Mouse (Mus musculus) hindbrain, embryonic 16.5 days (tissue): ENCODE results near the gene Ss18l1. TPM values are rescaled to one million over a fixed set of nuclear protein-coding genes. Genes with fewer than 3 reads are reported as not detected.

Experiments
- ATAC-seq: fragments of 200-750 bp; cut with Nextera tagmentation; 2 replicates; pipeline ENCODE4 v1.8.0; 2017; ENCODE audit warnings: moderate TSS enrichment, moderate library complexity
- H3K27ac ChIP-seq: fragments of 300-500 bp; sonication (generic); 2 replicates; pipeline ENCODE4 v1.5.1; 2014; ENCODE audit warnings: low read depth, mild to moderate bottlenecking, control low read depth, low read length, moderate library complexity
- H3K27me3 ChIP-seq: fragments of 300-500 bp; sonication (generic); replicated peaks from 2 replicates; pipeline ENCODE4 v1.6.1; 2014; ENCODE audit warnings: low read length; ENCODE audit not compliant: control insufficient read depth, insufficient read depth
- H3K36me3 ChIP-seq: fragments of 300-500 bp; sonication (generic); 2 replicates; pipeline ENCODE4 v1.6.1; 2014; ENCODE audit warnings: mild to moderate bottlenecking, low read length, moderate library complexity, mixed read lengths; ENCODE audit not compliant: control insufficient read depth, insufficient read depth
- H3K4me1 ChIP-seq: fragments of 300-500 bp; sonication (generic); 2 replicates; pipeline ENCODE4 v1.6.1; 2014; ENCODE audit warnings: low read depth, low read length; ENCODE audit not compliant: control insufficient read depth, insufficient read depth
- H3K4me2 ChIP-seq: fragments of 300-500 bp; sonication (generic); 2 replicates; pipeline ENCODE4 v1.6.1; 2014; ENCODE audit warnings: mild to moderate bottlenecking, low read length, control low read depth, moderate library complexity
- H3K4me3 ChIP-seq: fragments of 300-500 bp; sonication (generic); 2 replicates; pipeline ENCODE4 v1.5.1; 2014; ENCODE audit warnings: mild to moderate bottlenecking, low read length, control low read depth, moderate library complexity
- H3K9ac ChIP-seq: fragments of 300-500 bp; sonication (generic); 2 replicates; pipeline ENCODE4 v1.6.1; 2014; ENCODE audit warnings: low read depth, mild to moderate bottlenecking, control low read depth, low read length, moderate library complexity
- H3K9me3 ChIP-seq: fragments of 300-500 bp; sonication (generic); 2 replicates; pipeline ENCODE4 v1.6.1; 2014; ENCODE audit warnings: mild to moderate bottlenecking, low read length, moderate library complexity; ENCODE audit not compliant: control insufficient read depth
- WGBS: fragments of 180-500 bp; shearing (Covaris S2); extraction: QIAGEN DNeasy Blood & Tissue Kit; methylation state at CpG from one replicate; pipeline ENCODE4 v1.1.7; 2014; 5-methylcytosine and 5-hydroxymethylcytosine counted together
- polyA plus RNA-seq: library from polyadenylated mRNA; unstranded; fragments of >200 nt; fragmentation: Nextera tagmentation; extraction: Ambion mirVana; gene quantifications from 2 replicates; pipeline ENCODE4 v1.2.1, GENCODE M21; 2015

Ss18l1 gene
- polyA plus RNA-seq, 1 experiment from 2014 or later = 53.0 TPM

DNA sequence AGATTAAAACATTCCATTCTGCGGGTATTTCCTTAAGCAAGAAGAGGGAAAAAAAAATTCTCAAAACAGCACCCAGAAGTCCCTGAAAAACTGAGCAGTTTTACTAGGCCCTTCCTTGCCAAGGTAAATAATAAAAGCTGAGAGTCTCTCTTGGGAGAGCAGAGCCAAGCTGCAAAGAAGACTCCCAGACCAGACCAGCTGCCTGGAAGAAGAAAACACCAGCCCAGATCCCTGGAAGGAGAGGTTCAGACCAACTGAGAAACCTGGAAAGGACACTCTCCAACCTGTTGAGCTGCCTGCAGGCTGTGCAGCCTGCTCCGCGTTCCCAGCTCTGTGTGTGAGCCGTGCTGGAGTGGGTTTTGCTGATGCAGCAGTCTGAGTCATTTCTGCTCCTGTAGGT lies 24.7 kb upstream of the Ss18l1 start:
- H3K4me2 ChIP-seq = no peak overlapping the region
- peaks cover 4% of the 10 kb centered on the region for H3K27me3 ChIP-seq
- H3K9me3 ChIP-seq = no peaks in the 10 kb centered on the region
- ATAC-seq = no peak
- no peak overlapping the region for H3K27ac ChIP-seq
- H3K36me3 ChIP-seq = no peaks in the 10 kb centered on the region
- WGBS = 66% methylated on average over 4 of the region's 4 CpGs
- H3K4me1 ChIP-seq = peaks cover 2% of the 10 kb centered on the region
- H3K4me3 ChIP-seq = no peak overlapping the region
- H3K9ac ChIP-seq = no peak overlapping the region

DNA sequence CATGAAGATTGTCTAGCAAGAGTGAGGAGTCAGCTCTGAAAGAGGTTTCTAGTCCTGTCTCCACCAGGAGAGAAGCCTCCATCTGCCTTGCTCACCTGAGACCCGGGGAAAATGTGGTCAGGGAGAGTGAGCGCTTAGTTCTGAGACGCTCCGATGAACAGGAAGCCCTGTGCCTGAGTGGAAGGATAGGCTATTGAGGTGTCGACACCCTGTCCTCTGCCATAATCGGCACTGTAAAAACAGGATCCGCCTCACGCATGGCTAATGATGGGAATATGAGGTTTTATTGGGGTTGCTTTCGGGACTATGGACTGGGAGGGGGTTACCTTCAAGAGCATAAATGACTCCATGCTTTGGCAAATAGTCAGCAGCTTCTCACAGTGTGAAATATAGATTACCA lies 23.7 kb upstream of the Ss18l1 start:
- no peak for ATAC-seq
- 79% methylated on average over 9 of the region's 9 CpGs for WGBS

DNA sequence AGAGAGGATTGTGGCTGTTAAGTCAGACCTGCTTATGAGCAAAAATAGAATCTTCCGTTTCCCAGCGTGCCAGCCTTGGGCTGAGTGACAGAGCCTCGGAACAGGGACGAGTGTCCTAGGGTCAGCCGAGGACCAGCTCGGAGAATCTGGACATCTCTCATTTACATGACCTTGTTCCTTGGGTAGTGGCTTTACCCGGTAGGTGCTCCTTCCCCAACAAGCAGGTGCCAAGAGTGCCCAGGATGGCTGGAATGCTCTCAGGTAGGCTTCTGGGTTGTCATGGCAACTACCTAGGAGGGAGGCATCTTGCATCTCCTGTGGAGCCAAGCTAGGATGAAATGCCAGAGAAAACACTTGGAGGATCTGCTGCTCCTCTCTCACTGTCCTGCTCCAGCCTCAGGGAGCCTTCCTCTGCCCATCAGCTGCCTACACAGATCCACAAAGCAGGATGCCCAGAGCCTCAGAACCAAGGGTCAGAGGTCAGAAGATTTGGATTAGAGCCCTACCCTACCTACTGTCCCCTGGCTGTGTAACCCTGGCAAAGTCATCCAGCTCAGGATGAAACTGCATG lies 22.1 kb upstream of the Ss18l1 start:
- Histone ChIP-seq H3K4me1 (peaks cover 5% of the 10 kb centered on the region), H3K36me3 (no peaks in the 10 kb centered on the region), H3K9me3 (no peaks in the 10 kb centered on the region), H3K27ac (no peak overlapping the region), H3K9ac (no peak overlapping the region), H3K4me3 (no peak overlapping the region), H3K4me2 (no peak overlapping the region), H3K27me3 (peaks cover 4% of the 10 kb centered on the region)
- no peak for ATAC-seq
- 74% methylated on average over 7 of the region's 7 CpGs for WGBS

More for the DNA sequence above, 23.7 kb upstream of the Ss18l1 start:
- Histone ChIP-seq H3K27me3 (peaks cover 4% of the 10 kb centered on the region), H3K36me3 (no peaks in the 10 kb centered on the region), H3K4me3 (no peak overlapping the region), H3K27ac (no peak overlapping the region), H3K4me2 (no peak overlapping the region), H3K9me3 (no peaks in the 10 kb centered on the region), H3K9ac (no peak overlapping the region), H3K4me1 (peaks cover 2% of the 10 kb centered on the region)

DNA sequence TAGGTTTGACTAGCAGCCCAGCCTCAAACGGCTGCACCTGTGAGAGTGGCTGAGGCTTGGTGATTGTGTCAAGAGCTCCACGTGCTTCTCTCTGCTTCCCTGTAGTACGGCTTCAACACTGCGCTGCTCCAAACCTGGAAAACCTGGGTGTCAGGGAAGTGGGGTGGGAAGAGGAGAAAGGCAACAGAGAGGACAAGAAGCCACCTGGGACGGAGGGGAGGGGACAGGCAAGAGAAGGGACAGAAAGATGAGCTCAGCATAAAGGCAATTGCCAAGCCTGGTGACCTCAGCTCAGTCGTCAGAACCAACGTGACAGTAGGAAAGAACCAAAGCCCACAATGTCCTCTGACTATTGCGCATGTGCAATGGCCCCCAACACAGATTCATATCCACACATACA lies 21.4 kb upstream of the Ss18l1 start:
- Histone ChIP-seq H3K27ac (no peak overlapping the region), H3K4me3 (no peak overlapping the region), H3K27me3 (peaks cover 4% of the 10 kb centered on the region), H3K9me3 (no peaks in the 10 kb centered on the region), H3K36me3 (no peaks in the 10 kb centered on the region), H3K9ac (no peak overlapping the region), H3K4me1 (peaks cover 6% of the 10 kb centered on the region), H3K4me2 (no peak overlapping the region)
- no peak for ATAC-seq
- WGBS = 86% methylated on average over 8 of the region's 8 CpGs

DNA sequence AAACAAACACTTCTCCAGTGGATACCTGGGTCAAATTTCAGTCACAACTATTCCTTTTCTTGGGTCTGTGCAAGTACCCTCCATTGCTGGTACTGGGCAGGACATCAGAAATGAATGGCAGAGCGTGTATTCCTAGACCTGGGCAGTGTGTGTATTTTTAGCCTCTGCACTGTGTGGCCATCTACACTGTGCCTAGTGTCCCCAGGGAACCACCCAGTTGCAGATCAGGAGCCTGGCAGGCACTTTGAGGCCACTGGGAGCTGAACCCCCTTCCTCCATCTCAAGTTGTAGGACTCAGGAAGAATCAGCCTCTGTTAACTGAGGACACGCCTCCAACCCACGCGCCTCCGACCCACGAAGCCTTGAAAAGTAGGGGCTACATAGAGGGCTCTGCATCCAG lies 19.6 kb upstream of the Ss18l1 start:
- H3K27me3 ChIP-seq = peaks cover 4% of the 10 kb centered on the region
- peaks cover 25% of the 10 kb centered on the region for H3K4me1 ChIP-seq
- H3K4me2 ChIP-seq = no peak overlapping the region
- H3K36me3 ChIP-seq = no peaks in the 10 kb centered on the region
- 61% methylated on average over 6 of the region's 6 CpGs for WGBS
- H3K9me3 ChIP-seq = no peaks in the 10 kb centered on the region
- no peak overlapping the region for H3K4me3 ChIP-seq
- no peak overlapping the region for H3K9ac ChIP-seq
- ATAC-seq = no peak
- H3K27ac ChIP-seq = no peak overlapping the region

DNA sequence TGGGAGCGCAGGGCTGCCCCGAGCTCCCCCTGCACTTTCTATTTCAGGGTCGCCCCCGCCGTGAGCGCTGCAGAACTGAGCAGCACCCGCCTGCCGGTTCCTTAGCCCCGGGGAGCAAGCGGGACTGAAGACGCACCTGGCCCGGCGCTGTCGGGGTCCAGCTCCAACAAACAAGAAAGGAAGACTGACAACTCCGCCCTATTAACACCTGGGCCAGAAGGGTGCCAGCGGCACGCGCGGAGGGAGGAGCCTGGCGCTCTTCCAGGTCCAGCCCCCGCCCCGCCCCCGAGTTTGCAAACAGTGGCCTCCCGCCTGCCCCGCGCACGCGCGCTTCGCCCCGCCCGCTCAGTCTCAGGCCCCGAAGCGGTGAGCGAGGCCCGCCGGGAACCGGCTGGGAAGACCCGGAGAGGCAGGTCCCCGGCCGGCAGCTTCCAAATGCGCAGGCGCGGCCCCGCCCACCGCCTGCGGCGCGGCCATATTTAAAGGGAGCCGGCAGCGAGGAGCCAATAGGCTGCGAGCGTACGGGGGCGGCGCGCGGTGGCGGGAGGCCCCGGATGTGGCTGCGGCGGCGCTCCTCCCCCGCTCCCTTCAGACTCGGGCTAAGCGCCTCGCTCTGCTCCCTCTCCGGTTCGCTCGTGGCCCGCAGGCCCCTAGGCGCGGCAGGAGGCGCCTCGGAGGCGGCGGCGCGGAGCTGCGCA lies 17.8 kb upstream of the Ss18l1 start, which contains the start of gene Lsm14b:
Gene Lsm14b, plus strand, starts transcription at position 587 of the 698 bp plus-strand sequence.
- peak within 1 kb of the TSS; percentile 91 for H3K4me3 ChIP-seq
- peak within 1 kb of the TSS; percentile 92 for H3K4me2 ChIP-seq
- H3K9ac ChIP-seq = peak within 1 kb of the TSS; percentile 95
- WGBS = 0% methylated on average over 49 of the region's 80 CpGs
- 0 out of 2 replicates have a peak, but pooled peaks cover 2% of the 10 kb centered on the region for H3K36me3 ChIP-seq
- H3K4me1 ChIP-seq = peaks cover 37% of the 10 kb centered on the region
- ATAC-seq = peak; percentile 95
- H3K27ac ChIP-seq = peak within 1 kb of the TSS; percentile 95
- peaks cover 4% of the 10 kb centered on the region for H3K27me3 ChIP-seq
- H3K9me3 ChIP-seq = no peaks in the 10 kb centered on the region

DNA sequence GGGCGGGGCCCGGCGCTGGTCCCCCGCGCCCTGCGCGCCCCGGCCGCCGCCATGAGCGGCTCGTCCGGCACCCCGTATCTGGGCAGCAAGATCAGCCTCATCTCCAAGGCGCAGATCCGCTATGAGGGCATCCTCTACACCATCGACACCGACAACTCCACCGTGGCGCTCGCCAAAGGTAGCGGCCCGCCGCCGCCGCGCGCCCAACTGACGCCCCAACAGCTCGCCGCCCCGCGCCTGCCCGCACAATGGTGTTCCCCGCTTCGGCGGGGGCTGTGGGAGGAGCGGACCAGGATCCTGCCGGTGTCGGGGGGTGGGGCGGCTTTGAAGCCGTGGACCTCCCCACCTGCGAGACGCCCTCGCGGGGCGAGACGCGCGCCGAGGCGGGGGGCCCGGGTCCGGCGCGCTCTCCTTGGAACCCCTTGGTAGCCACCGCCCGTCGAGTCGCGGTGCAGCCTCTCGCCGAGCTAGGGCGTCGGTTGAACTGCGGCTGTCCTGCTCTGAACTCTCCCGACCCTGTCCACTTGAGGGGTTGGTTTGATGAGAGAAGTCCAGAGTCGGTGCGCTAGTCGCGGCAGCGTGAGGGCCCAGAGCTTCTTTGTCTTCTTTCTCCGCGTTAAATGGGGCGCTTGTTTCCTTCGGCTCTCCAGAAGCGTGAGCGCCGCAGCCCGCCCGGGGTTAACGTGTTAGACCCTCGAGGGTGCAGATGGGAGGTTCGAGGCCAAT lies 17.0 kb upstream of the Ss18l1 start:
- Histone ChIP-seq H3K9me3 (no peaks in the 10 kb centered on the region), H3K27me3 (peaks cover 4% of the 10 kb centered on the region), H3K4me3 (peak overlapping the region; percentile 91), H3K4me1 (peaks cover 35% of the 10 kb centered on the region), H3K36me3 (peaks cover 3% of the 10 kb centered on the region; the same call in 1 of the 2 replicates), H3K27ac (peak overlapping the region; percentile 95), H3K9ac (peak overlapping the region; percentile 95), H3K4me2 (peak overlapping the region; percentile 76)
- under 1% methylated on average over 76 of the region's 84 CpGs for WGBS
- peak; percentile 62 for ATAC-seq

DNA sequence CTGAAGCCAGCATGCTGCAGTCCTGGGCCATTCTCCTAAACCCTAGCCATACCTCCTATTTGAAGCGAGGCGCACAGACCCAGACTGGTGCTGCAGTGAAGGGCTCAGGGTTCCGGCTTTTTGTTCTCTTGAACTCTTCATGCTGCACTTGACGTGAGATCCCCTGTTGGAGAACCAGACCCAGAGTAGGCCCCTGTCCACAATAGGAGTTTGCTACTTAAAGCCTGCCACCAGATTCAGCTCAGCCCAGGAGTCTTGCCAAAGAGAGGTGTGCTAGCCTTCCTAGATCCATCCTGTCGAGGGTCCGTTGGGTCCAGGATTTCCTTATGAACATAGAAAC lies 16.5 kb upstream of the Ss18l1 start:
- no peak for ATAC-seq
- H3K36me3 ChIP-seq = peaks cover 9% of the 10 kb centered on the region; the same call in 1 of the 2 replicates
- no peaks in the 10 kb centered on the region for H3K9me3 ChIP-seq
- under 1% methylated on average over 6 of the region's 6 CpGs for WGBS
- H3K4me3 ChIP-seq = peak overlapping the region; percentile 91
- H3K27ac ChIP-seq = peak overlapping the region; percentile 95
- H3K4me1 ChIP-seq = peaks cover 35% of the 10 kb centered on the region
- peaks cover 4% of the 10 kb centered on the region for H3K27me3 ChIP-seq
- H3K9ac ChIP-seq = peak overlapping the region; percentile 95
- H3K4me2 ChIP-seq = peak overlapping the region; percentile 76

DNA sequence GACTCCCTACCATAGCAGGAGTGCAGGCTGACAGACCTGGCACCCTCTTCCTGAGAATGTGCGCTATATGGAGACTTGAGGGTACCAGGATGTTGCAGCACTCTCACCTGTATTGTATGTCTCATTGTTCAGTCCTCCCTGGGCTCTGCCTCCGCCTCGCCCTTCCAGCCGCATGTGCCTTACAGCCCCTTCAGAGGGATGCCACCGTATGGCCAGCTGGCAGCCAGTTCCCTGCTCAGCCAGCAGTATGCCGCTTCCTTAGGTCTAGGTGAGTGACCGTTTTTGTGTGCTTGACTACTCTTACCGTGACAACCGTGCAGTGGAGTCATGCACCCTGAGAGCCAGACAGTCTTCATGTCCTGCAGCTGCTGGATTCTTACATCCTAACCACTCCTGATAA lies 14.5 kb upstream of the Ss18l1 start:
- Histone ChIP-seq H3K36me3 (peaks cover 23% of the 10 kb centered on the region), H3K27ac (no peak overlapping the region), H3K4me1 (peaks cover 35% of the 10 kb centered on the region), H3K4me3 (peak overlapping the region; percentile 91), H3K9me3 (no peaks in the 10 kb centered on the region), H3K9ac (peak overlapping the region; percentile 1; the same call in 1 of the 2 replicates), H3K27me3 (no peaks in the 10 kb centered on the region; the same call in 1 of the 2 replicates), H3K4me2 (peak overlapping the region; percentile 76)
- whole genome bisulfite sequencing = 58% methylated on average over 9 of the region's 9 CpGs
- no peak for ATAC-seq
